Mouse (Mus musculus) kidney, adult 9 months (tissue): ENCODE measurements around the gene Tspan4.
A peak's percentile ranks its signal among the peaks of the same experiment; 100 is the strongest.

Source experiments
- DNase-seq: peaks from one replicate; pipeline ENCODE4 v3.0.0; 2022

The Tspan4 gene

GRCm38 (mm10) chr7:141477578-141478269 is 2.7 kb downstream of the Tspan4 start:
- no peak for DNase-seq

- no peak for DNase-seq
Observed at GRCm38 (mm10) chr7:141478270-141478748, 3.3 kb downstream of the Tspan4 start.

GRCm38 (mm10) chr7:141480842-141481497 is 5.9 kb downstream of the Tspan4 start:
- peak; percentile 83 for DNase-seq

GRCm38 (mm10) chr7:141481498-141482401 is 6.7 kb downstream of the Tspan4 start:
- DNase-seq, result peak; percentile 57

- no peak for DNase-seq
Observed at GRCm38 (mm10) chr7:141482531-141483024, 7.5 kb downstream of the Tspan4 start.

- no peak for DNase-seq
Observed at GRCm38 (mm10) chr7:141483114-141483653, 8.1 kb downstream of the Tspan4 start.

- no peak for DNase-seq
Observed at GRCm38 (mm10) chr7:141484186-141485120, 9.4 kb downstream of the Tspan4 start.

- no peak for DNase-seq
Observed at GRCm38 (mm10) chr7:141485186-141485585, 10.1 kb downstream of the Tspan4 start.

- no peak for DNase-seq
Observed at GRCm38 (mm10) chr7:141485606-141486005, 10.6 kb downstream of the Tspan4 start.

GRCm38 (mm10) chr7:141486239-141486638 is 11.2 kb downstream of the Tspan4 start:
- no peak for DNase-seq

- no peak for DNase-seq
Observed at GRCm38 (mm10) chr7:141487141-141487540, 12.1 kb downstream of the Tspan4 start.

GRCm38 (mm10) chr7:141491151-141491550 is 16.1 kb downstream of the Tspan4 start:
- DNase-seq, result no peak

GRCm38 (mm10) chr7:141492738-141493137 is 17.7 kb downstream of the Tspan4 start:
- DNase-seq, result no peak

- DNase-seq, result no peak
Observed at GRCm38 (mm10) chr7:141493729-141494128, 18.7 kb downstream of the Tspan4 start.

- no peak for DNase-seq
Observed at GRCm38 (mm10) chr7:141495379-141495778, 20.3 kb downstream of the Tspan4 start.

- DNase-seq, result no peak
Observed at GRCm38 (mm10) chr7:141495940-141496339, 20.9 kb downstream of the Tspan4 start.

GRCm38 (mm10) chr7:141497600-141497999 is 22.6 kb downstream of the Tspan4 start:
- no peak for DNase-seq

- no peak for DNase-seq
Observed at GRCm38 (mm10) chr7:141501820-141502555, 26.9 kb downstream of the Tspan4 start.

- DNase-seq, result no peak
Observed at GRCm38 (mm10) chr7:141502556-141502905, 27.5 kb downstream of the Tspan4 start.

GRCm38 (mm10) chr7:141506278-141506677 is 31.2 kb downstream of the Tspan4 start:
- no peak for DNase-seq

- no peak for DNase-seq
Observed at GRCm38 (mm10) chr7:141508160-141508559, 33.1 kb downstream of the Tspan4 start.
